Mouse (Mus musculus) liver, postnatal 0 days (tissue): ENCODE results near the gene Slco1c1.

Experiments
- CTCF ChIP-seq: sonication (generic); IDR thresholded peaks from 2 replicates; pipeline ENCODE4 v1.5.1; 2016; ENCODE audit warnings: antibody characterized with exemption, low read depth
- EP300 ChIP-seq: IDR thresholded peaks from 2 replicates; pipeline ENCODE4 v1.6.1; 2016; ENCODE audit warnings: antibody characterized with exemption, low read depth, mild to moderate bottlenecking

- TF ChIP-seq EP300 (no peak), CTCF (no peak)
Measured at GRCm38 (mm10) chr6:141543344-141543743, 19.2 kb downstream of the Slco1c1 start.
